ENCODE assay signal across 28 mouse cellular contexts in genomic region chr5:138092771-138093170, GRCm38 (mm10). TPM values are rescaled to one million over a fixed set of nuclear protein-coding genes. Genes with fewer than 3 reads are reported as not detected.
DNase-seq lines count a peak whose midpoint lies in the region; ATAC-seq and TF ChIP-seq lines count a peak whose summit lies in the region.
"Had no signal": no experiment of that assay in that cellular context is flagged by ENCODE, and none has a peak within 500 bp of the region (broad histone marks: within the 10 kb centered on the region; RNA-seq: fewer than 3 reads in every experiment).

No protein-coding gene starts in this region.

- no peaks in the 10 kb centered on the region for H3K4me1 ChIP-seq in heart, postnatal 0 days (ENCODE audit: control insufficient read depth, insufficient read depth)
- H3K4me1 ChIP-seq: embryonic facial prominence, embryonic 13.5 days; embryonic facial prominence, embryonic 15.5 days had no signal

- H3K27me3 ChIP-seq in heart, postnatal 0 days (ENCODE audit: control insufficient read depth, insufficient read depth, low read length): no peaks in the 10 kb centered on the region
- H3K27me3 ChIP-seq: embryonic facial prominence, embryonic 13.5 days; embryonic facial prominence, embryonic 15.5 days; forebrain, embryonic 12.5 days had no signal

- 82% methylated on average over 4 of the region's 4 CpGs for WGBS in heart, postnatal 0 days

- ATAC-seq in heart, postnatal 0 days (ENCODE audit: insufficient read depth, low read depth): no peak
- ATAC-seq: forebrain, embryonic 14.5 days; forebrain, embryonic 16.5 days had no signal

- no peak for TF ChIP-seq EP300 in heart, postnatal 0 days (IDR thresholded peaks at IDR 0.05; ENCODE audit: low read depth)

- H3K9ac ChIP-seq in heart, postnatal 0 days (replicated peaks; ENCODE audit: low read depth, low read length): no peak overlapping the region
- H3K9ac ChIP-seq: embryonic facial prominence, embryonic 13.5 days; embryonic facial prominence, embryonic 15.5 days; forebrain, embryonic 12.5 days had no signal

- TF ChIP-seq CTCF in heart, postnatal 0 days (IDR thresholded peaks at IDR 0.05; ENCODE audit: low read depth): no peak

- no peak overlapping the region for H3K4me3 ChIP-seq in heart, postnatal 0 days (ENCODE audit: low read depth, low read length)
- H3K4me3 ChIP-seq: embryonic facial prominence, embryonic 13.5 days; embryonic facial prominence, embryonic 15.5 days; erythroblast, embryonic 14.5 days; forebrain, embryonic 10.5 days; forebrain, embryonic 12.5 days had no signal

- no peak for DNase-seq in heart, postnatal 0 days (ENCODE audit: low spot score)
- DNase-seq in heart, postnatal 25 days (ENCODE audit: low spot score): no peak
- peak; percentile 55 for DNase-seq in kidney, adult 9 months
- DNase-seq in kidney, postnatal 10 days: no peak
- DNase-seq: adrenal gland, adult 2 months; adrenal gland, postnatal 10 days; adrenal gland, postnatal 25 days; cerebellum, adult 11 months; cerebellum, adult 18-20 months; cerebellum, adult 8-10 months; cerebellum, adult 9-11 months; cerebellum, postnatal 14 days; cerebellum, postnatal 36 days; embryo, embryonic 11 days had no signal

- no peaks in the 10 kb centered on the region for H3K9me3 ChIP-seq in heart, postnatal 0 days (replicated peaks; ENCODE audit: control insufficient read depth, low read length)
- H3K9me3 ChIP-seq: embryonic facial prominence, embryonic 13.5 days; embryonic facial prominence, embryonic 15.5 days; forebrain, embryonic 10.5 days; forebrain, embryonic 12.5 days had no signal

- H3K27ac ChIP-seq in heart, postnatal 0 days (ENCODE audit: low read depth): peak overlapping the region; percentile 46
- H3K27ac ChIP-seq: embryonic facial prominence, embryonic 13.5 days; embryonic facial prominence, embryonic 15.5 days; forebrain, embryonic 10.5 days; forebrain, embryonic 12.5 days had no signal

- no peak overlapping the region for H3K4me2 ChIP-seq in heart, postnatal 0 days (ENCODE audit: low read depth, low read length)
- H3K4me2 ChIP-seq: embryonic facial prominence, embryonic 13.5 days; embryonic facial prominence, embryonic 15.5 days; forebrain, embryonic 12.5 days had no signal

- H3K36me3 ChIP-seq in heart, postnatal 0 days (replicated peaks; ENCODE audit: control insufficient read depth, insufficient read depth, low read length): peaks cover 52% of the 10 kb centered on the region

- intact Hi-C loops in heart, postnatal 25 days (cut with DNase I): no loop called here

RNA-seq across cellular contexts. Expression of gene Zkscan1, which starts 7.9 kb away (rescaled TPM):
- total RNA-seq in heart, postnatal 0 days (2014; rRNA removed; ENCODE audit: low replicate concordance): 10.9 and 19.1 TPM in 2 replicates
- 5.4 and 6.5 TPM in 2 replicates for polyA plus RNA-seq in heart, postnatal 0 days (2015; fragmentation: Nextera tagmentation; extraction: Ambion mirVana)
- 10 to 100 TPM; 14.3 to 16.2 TPM for total RNA-seq in heart, postnatal 25 days (2021)

RNA-seq across cellular contexts. Expression of gene Zscan21, which starts 23.9 kb away (rescaled TPM):
- total RNA-seq in heart, postnatal 0 days (2014; rRNA removed; ENCODE audit: low replicate concordance): 7.7 and 14.0 TPM in 2 replicates
- 25.0 and 25.2 TPM in 2 replicates for polyA plus RNA-seq in heart, postnatal 0 days (2015; fragmentation: Nextera tagmentation; extraction: Ambion mirVana)
- 10 to 100 TPM; 10.5 to 13.2 TPM for total RNA-seq in heart, postnatal 25 days (2021)

RNA-seq across cellular contexts. Expression of gene Smok3c, which starts 39.8 kb away (rescaled TPM):
- total RNA-seq in heart, postnatal 0 days (2014; rRNA removed; ENCODE audit: low replicate concordance): not detected in 2 replicates
- polyA plus RNA-seq in heart, postnatal 0 days (2015; fragmentation: Nextera tagmentation; extraction: Ambion mirVana): not detected in 2 replicates
- not detected for total RNA-seq in heart, postnatal 25 days (2021)
- total RNA-seq: adrenal gland, adult 2 months; adrenal gland, postnatal 10 days; adrenal gland, postnatal 25 days; adrenal gland, postnatal 4 days; common myeloid progenitor, adult 5-6 weeks; ES-E14; MEL had no signal
- polyA plus RNA-seq: adrenal gland, adult 2 months; brain, embryonic 14.5 days; C2C12; embryonic facial prominence, embryonic 11.5 days; embryonic facial prominence, embryonic 13.5 days; embryonic facial prominence, embryonic 15.5 days; erythroblast, embryonic 14.5 days; forebrain, embryonic 10.5 days; forebrain, embryonic 12.5 days; forebrain, embryonic 14.5 days; forebrain, embryonic 16.5 days had no signal
